Mouse (Mus musculus): Measurements from ENCODE around the gene Gm4791.

The Gm4791 gene

DNA sequence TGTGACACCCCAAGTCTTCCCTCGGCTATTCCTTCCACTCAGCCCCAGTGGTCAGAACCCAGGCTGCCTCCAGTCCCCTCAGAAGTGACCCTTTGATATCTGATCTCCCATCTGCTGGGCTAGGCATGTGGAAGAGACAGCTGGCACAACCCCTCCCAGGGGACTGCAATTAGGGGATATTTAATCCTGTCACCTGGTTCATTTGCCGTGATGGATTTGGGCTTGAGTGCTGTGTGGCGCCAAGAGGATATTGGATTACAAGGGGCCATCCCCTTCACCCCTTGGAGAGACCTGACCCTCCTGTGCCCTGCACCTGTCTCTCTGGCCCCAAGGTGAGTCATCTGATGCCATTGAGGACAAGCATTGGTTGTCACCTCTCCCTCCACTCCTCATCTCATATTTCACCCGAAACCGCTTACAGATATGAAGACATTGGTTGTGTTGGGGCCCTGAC lies at the start of gene Gm4791:
TSS of gene Gm4791 (plus strand) at position 404 of the 454 bp plus-strand sequence.
- peak; percentile 48 for DNase-seq (ENCODE audit: low read depth, low spot score)

DNA sequence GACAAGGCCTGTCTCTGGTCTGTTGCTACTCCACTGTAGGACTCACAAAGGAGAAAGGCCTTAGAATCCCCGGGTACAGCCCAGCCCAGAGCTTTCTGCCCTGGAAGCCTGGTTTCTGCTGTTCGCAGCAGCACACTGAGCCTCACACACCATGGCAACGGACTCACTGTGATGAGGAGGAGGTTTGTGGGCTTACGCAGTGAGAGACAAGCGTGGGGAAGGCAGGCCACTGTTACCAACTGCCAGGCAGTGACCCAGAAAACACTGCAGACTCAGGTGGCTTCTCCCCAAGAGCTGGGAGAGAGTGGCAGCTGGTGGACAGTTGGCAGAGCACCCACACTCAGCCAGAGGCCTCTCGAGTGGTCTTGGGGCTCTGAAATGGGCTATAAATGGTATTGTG lies 42.3 kb upstream of the Gm4791 start:
- no peak for DNase-seq (ENCODE audit: low read depth, low spot score)

DNA sequence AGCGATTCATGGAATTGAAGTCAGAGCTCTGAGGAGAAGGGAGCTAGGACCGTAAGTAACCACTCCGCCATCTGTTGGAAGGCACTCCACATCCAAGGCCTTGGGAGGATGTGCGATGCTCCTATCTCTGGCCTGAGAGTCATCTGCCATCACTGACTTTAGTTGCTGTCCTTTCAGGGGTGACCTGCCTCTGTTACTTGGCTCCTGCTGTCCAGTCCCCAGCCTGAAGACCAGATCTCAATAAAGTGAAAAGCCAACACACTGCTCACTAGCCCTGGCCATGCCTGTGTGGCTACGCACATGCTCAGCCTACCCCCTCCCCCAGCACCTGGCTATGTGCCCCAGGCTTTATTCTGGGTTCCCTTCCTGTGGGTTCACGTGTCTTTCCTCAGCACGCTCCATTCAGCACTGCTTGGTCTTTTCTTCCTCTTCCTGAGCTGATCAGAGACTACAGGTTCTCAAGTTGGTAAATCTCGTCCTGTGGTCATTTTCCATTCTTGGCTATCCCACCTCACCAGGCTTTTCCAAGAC lies 41.1 kb upstream of the Gm4791 start:
- no peak for DNase-seq (ENCODE audit: low read depth, low spot score)

DNA sequence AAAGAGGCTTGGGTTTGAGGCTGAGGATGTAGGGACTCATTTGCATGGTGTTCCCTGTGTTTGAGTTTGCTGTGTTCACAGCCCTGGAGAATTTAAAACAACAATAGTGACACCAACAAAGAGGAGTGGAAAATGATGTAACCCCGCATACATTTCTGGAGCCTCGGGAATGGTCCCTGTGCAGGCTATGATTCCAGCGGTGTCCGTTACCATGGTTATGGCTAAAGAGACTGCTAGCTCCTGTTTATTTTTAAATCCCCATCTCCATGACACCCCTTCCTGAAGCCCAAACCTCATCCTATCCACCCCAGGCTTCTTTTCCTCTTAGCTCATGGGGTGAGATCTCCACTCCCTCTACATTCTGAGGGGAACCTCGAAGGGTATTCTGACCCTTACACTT lies 32.5 kb upstream of the Gm4791 start:
- no peak for DNase-seq (ENCODE audit: low read depth, low spot score)

DNA sequence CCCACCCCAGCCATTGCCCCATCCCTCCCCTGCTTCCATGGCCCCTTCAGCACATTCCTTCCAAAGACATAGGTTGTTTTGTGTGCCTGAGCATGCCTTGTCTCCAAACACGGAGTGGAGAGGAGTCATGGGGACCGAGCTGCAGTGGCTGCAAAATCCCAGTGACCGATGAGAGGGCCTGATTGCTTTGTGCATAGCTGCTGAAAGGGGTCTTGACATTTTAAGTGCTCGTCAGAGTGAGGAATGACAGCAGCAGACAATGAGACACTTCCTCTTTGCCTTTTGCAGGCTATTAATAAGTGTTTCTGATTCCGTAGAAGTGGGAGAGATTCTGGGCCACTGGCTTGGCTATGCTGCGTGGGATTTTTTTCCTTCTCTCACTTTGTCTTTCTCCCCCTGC lies 29.6 kb upstream of the Gm4791 start:
- DNase-seq (ENCODE audit: low read depth, low spot score), result no peak

DNA sequence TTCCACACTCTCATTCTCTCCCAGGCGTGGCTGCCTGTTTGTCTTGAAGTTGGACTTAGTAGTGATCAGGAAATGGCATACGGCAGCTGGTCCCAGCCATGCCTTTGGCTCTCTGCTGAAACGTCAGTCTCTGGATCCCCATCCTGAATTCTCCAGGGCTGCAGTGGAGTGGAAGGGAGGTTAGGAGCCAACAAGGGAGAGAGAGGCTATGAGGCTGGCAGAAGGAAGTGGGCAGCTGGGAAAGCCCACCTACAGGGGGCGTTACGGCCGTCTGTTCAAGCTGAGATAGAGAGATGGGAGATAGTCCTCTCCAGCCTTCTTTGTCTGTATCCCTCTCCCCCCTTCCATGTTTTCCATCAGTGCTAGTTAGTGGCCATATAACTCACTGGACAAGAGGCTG lies 29.1 kb upstream of the Gm4791 start:
- no peak for DNase-seq (ENCODE audit: low read depth, low spot score)

DNA sequence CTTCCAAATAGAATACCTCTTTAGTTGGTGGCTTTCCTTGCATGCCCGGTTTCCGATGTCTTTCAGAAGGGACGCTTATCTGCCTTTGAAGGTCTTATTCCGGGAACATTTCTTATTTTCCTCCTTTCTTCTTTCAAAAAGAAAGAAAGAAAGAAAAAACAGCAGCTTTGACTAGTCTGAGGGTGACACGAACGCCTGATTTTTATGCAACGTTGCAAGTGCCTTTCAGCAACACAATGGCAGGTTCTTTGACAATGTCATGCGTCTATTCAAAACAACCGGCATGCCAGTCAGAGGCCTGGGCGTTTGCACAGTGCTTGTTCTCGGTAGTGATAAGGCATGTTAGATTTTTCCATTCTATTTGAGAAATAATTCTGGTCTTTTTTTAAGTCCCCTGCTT lies 19.7 kb upstream of the Gm4791 start:
- no peak for DNase-seq (ENCODE audit: low read depth, low spot score)

DNA sequence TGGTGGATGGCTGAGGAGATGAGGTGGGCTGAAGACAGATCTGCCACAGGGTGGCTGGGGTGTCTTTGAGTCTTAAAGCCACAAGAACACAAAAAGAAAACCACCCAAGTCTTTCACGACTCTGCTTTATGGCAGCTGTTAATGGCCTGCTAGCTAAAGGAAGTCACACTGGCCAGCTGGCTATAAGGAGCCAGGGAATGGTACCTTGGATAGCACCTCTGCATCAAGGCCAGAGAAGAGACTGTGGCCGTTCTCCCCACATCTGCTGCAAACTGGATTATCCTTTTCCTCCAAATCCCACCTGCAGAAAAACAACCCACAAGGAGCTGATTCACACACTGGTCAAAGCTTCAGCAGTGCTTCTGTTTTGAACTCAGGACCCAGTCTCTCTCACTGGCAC lies 18.4 kb upstream of the Gm4791 start:
- DNase-seq (ENCODE audit: low read depth, low spot score), result peak; percentile 53

DNA sequence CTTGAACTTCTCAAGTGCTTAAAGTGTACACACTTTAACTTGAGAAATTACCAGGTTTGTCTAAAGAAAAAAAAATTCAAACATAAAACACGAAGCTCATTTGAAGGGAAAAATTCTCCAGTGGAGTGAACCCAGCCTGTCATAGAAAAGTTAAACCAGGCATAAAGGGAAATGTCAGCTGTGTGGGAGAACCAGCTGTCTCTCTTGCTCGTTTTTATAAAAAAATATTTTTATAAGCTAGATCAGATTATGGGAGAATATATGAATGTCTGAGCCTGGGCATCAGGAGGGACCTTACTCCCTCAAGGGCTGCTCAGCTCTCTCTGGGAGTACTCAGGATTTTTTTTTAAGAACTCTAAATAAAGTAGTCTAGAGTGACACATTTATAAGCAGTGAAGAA lies 15.1 kb upstream of the Gm4791 start:
- no peak for DNase-seq (ENCODE audit: low read depth, low spot score)

DNA sequence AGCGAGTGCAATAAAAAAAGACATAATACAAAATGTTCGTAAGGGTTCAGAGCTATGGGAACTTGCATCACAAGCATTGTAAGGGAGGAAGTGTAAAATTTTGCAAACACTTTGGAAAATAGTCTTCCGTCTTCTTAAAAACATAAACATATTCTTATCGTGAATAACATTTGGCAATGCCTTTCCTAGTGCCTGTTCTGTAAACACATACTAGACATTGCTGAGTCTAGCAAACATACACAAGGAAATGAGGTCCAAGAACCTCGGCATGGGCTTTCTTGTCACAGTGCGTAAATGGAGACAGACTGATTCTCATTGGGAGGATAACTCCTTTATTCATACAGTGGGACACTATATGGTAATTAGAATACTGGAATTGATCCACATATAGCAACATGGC lies 43.0 kb downstream of the Gm4791 start:
- no peak for DNase-seq (ENCODE audit: low read depth, low spot score)
